In the genomic region with DNA sequence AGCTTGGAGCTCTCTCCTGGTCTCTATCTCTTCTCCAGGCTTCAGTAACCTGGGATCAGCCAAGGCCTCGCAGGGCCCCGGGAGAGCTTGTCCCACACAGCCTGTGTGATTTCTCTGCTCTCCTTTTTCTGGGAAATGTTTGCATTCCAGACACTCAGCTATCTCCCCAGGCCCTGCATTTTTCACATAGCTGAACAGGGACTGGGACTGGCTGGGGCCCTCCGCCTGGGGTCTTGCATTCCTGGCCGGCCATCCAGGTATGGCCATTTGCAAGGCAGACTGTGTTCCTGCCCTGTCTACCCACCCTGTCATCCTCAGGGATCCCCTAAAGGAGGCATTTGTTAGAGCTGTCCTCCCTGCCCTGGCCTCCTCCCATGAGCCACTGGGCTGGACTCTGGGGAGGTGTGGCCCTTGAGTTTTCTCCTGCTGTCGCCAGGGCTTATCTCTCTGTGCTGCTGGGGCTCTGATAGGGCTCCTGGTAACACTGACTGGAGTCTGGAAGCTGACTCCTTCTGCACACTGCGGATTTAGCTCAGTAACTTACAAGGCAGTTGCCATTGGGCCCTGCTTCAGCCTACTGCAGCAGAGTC, we compare ENCODE assay signal across 8 mouse cellular contexts. TPM values are rescaled to one million over a fixed set of nuclear protein-coding genes. Genes with fewer than 3 reads are reported as not detected.
DNase-seq lines count a peak whose midpoint lies in the region; ATAC-seq and TF ChIP-seq lines count a peak whose summit lies in the region.

No protein-coding gene starts in this region.

- H3K4me2 ChIP-seq in hindbrain, postnatal 0 days (ENCODE audit: low read depth, low read length), result no peak overlapping the region

- H3K27me3 ChIP-seq in hindbrain, embryonic 10.5 days (ENCODE audit: insufficient read depth, poor library complexity, severe bottlenecking), result peaks cover 11% of the 10 kb centered on the region
- H3K27me3 ChIP-seq in hindbrain, postnatal 0 days (ENCODE audit: insufficient read depth, low read length), result no peaks in the 10 kb centered on the region
- H3K27me3 ChIP-seq in liver, adult 2 months (ENCODE audit: control insufficient read depth, insufficient read depth, low read length), result no peaks in the 10 kb centered on the region

- peak; percentile 46 for DNase-seq in hindbrain, embryonic 10.5 days (ENCODE audit: low spot score)
- DNase-seq in hindbrain, postnatal 0 days (ENCODE audit: low spot score), result no peak
- DNase-seq in heart, postnatal 14 days, result peak; percentile 58 to 68
- DNase-seq in liver, adult 2 months (ENCODE audit: extremely low read depth, low read depth, low spot score), result peak; percentile 77
- DNase-seq in thymus, postnatal 10 days (ENCODE audit: low spot score in 2 of 2), result no peak
- no peak for DNase-seq in right cerebral cortex, postnatal 36 days (ENCODE audit: low spot score in 2 of 2)
- no peak for DNase-seq in cerebellum, postnatal 10 days

- H3K9ac ChIP-seq in hindbrain, postnatal 0 days (replicated peaks; ENCODE audit: low read length), result no peak overlapping the region
- 0 out of 2 replicates have a peak overlapping the region, but pooled peaks have one; percentile 12 for H3K9ac ChIP-seq in liver, adult 2 months (ENCODE audit: low read depth, low read length)

- H3K4me3 ChIP-seq in hindbrain, embryonic 10.5 days, result peak overlapping the region; percentile 1; the same call in 1 of the 2 replicates
- H3K4me3 ChIP-seq in hindbrain, postnatal 0 days (ENCODE audit: low read length), result no peak overlapping the region
- H3K4me3 ChIP-seq in liver, adult 2 months (ENCODE audit: insufficient read depth, low read depth, low read length), result no peak overlapping the region

- H3K4me1 ChIP-seq in hindbrain, embryonic 10.5 days (replicated peaks), result peaks cover 52% of the 10 kb centered on the region
- H3K4me1 ChIP-seq in hindbrain, postnatal 0 days (ENCODE audit: insufficient read depth, low read length), result no peaks in the 10 kb centered on the region
- peaks cover 32% of the 10 kb centered on the region for H3K4me1 ChIP-seq in liver, adult 2 months (ENCODE audit: control insufficient read depth, insufficient read depth, low read length)

- peak overlapping the region; percentile 79 for H3K27ac ChIP-seq in hindbrain, embryonic 10.5 days
- no peak overlapping the region for H3K27ac ChIP-seq in hindbrain, postnatal 0 days
- H3K27ac ChIP-seq in liver, adult 2 months (replicated peaks; ENCODE audit: insufficient read depth, low read depth, low read length), result peak overlapping the region; percentile 65

- peaks cover 5% of the 10 kb centered on the region; the same call in 1 of the 2 replicates for H3K79me2 ChIP-seq in liver, adult 2 months (ENCODE audit: control insufficient read depth, insufficient read depth, low read length)

- 20% methylated on average over 6 of the region's 6 CpGs for WGBS in hindbrain, embryonic 10.5 days
- WGBS in hindbrain, postnatal 0 days, result 34% methylated on average over 6 of the region's 6 CpGs
- 28% methylated on average over 6 of the region's 6 CpGs for WGBS in liver, adult 2 months

- ATAC-seq in hindbrain, postnatal 0 days, result no peak
- peak; percentile 63; the same call in 1 of the 2 replicates for ATAC-seq in common myeloid progenitor, adult 5-6 weeks (replicated peaks; ENCODE audit: low read depth, poor library complexity, severe bottlenecking)

- TF ChIP-seq CTCF in hindbrain, postnatal 0 days (IDR thresholded peaks at IDR 0.05; ENCODE audit: low read depth), result no peak
- no peak for TF ChIP-seq CTCF in liver, adult 2 months (IDR thresholded peaks at IDR 0.05; ENCODE audit: low read depth, low read length)

- peaks cover 5% of the 10 kb centered on the region; the same call in 1 of the 2 replicates for H3K9me3 ChIP-seq in hindbrain, embryonic 10.5 days
- no peaks in the 10 kb centered on the region for H3K9me3 ChIP-seq in hindbrain, postnatal 0 days (ENCODE audit: low read length)

- no peak for TF ChIP-seq POLR2A in liver, adult 2 months (IDR thresholded peaks at IDR 0.05; ENCODE audit: extremely low read depth, insufficient read depth, low read length)

- intact Hi-C loops in heart, postnatal 14 days (cut with DNase I), result no loop called here

- peaks cover 21% of the 10 kb centered on the region for H3K36me3 ChIP-seq in hindbrain, embryonic 10.5 days
- H3K36me3 ChIP-seq in hindbrain, postnatal 0 days (ENCODE audit: insufficient read depth, low read length), result no peaks in the 10 kb centered on the region
- peaks cover 8% of the 10 kb centered on the region; the same call in 1 of the 2 replicates for H3K36me3 ChIP-seq in liver, adult 2 months (ENCODE audit: control insufficient read depth, insufficient read depth, low read length)

RNA-seq across cellular contexts. Expression of a gene that starts 16.1 kb away (rescaled TPM):
- 0.19 and 0.21 TPM in 2 replicates for polyA plus RNA-seq in hindbrain, embryonic 10.5 days (2016; fragmentation: Nextera tagmentation; extraction: Ambion mirVana)
- total RNA-seq in hindbrain, postnatal 0 days (2014; rRNA removed), result 0.29 and 0.63 TPM in 2 replicates
- 0.20 and 0.45 TPM in 2 replicates for polyA plus RNA-seq in hindbrain, postnatal 0 days (2015; fragmentation: Nextera tagmentation; extraction: Ambion mirVana)
- 3.3 and 3.7 TPM in 2 replicates for total RNA-seq in common myeloid progenitor, adult 5-6 weeks (2017)
- total RNA-seq in heart, postnatal 14 days (2021), result under 1 TPM; 0.07 to 0.14 TPM
- 0.07 and 0.28 TPM in 2 replicates for total RNA-seq in liver, adult 2 months (2014; rRNA removed)
- 0.51 and 0.56 TPM in 2 replicates for polyA plus RNA-seq in liver, adult 2 months (2012; rRNA removed)

RNA-seq across cellular contexts. Expression of a gene that starts 18.2 kb away (rescaled TPM):
- polyA plus RNA-seq in hindbrain, embryonic 10.5 days (2016; fragmentation: Nextera tagmentation; extraction: Ambion mirVana), result 10.4 and 11.9 TPM in 2 replicates
- 1.6 and 2.1 TPM in 2 replicates for total RNA-seq in hindbrain, postnatal 0 days (2014; rRNA removed)
- polyA plus RNA-seq in hindbrain, postnatal 0 days (2015; fragmentation: Nextera tagmentation; extraction: Ambion mirVana), result 1.5 and 1.8 TPM in 2 replicates
- 3.8 and 6.2 TPM in 2 replicates for total RNA-seq in common myeloid progenitor, adult 5-6 weeks (2017)
- total RNA-seq in heart, postnatal 14 days (2021), result 10 to 100 TPM; 15.0 to 18.2 TPM
- total RNA-seq in liver, adult 2 months (2014; rRNA removed), result 15.8 and 17.2 TPM in 2 replicates
- 46.8 and 52.7 TPM in 2 replicates for polyA plus RNA-seq in liver, adult 2 months (2012; rRNA removed)

RNA-seq across cellular contexts. Expression of a gene that starts 27.5 kb away (rescaled TPM):
- 38.1 and 41.5 TPM in 2 replicates for polyA plus RNA-seq in hindbrain, embryonic 10.5 days (2016; fragmentation: Nextera tagmentation; extraction: Ambion mirVana)
- total RNA-seq in hindbrain, postnatal 0 days (2014; rRNA removed), result 22.5 and 34.6 TPM in 2 replicates
- polyA plus RNA-seq in hindbrain, postnatal 0 days (2015; fragmentation: Nextera tagmentation; extraction: Ambion mirVana), result 18.0 and 18.8 TPM in 2 replicates
- 12.2 and 22.2 TPM in 2 replicates for total RNA-seq in common myeloid progenitor, adult 5-6 weeks (2017)
- 10 to 100 TPM in 1 of 2 experiments, 1 to 10 TPM in 1; 8.7 to 12.1 TPM for total RNA-seq in heart, postnatal 14 days (2021)
- 4.0 and 5.8 TPM in 2 replicates for total RNA-seq in liver, adult 2 months (2014; rRNA removed)
- polyA plus RNA-seq in liver, adult 2 months (2012; rRNA removed), result 11.2 and 15.6 TPM in 2 replicates

RNA-seq across cellular contexts. Expression of a gene that starts 28.6 kb away (rescaled TPM):
- polyA plus RNA-seq in hindbrain, embryonic 10.5 days (2016; fragmentation: Nextera tagmentation; extraction: Ambion mirVana), result 19.0 and 21.5 TPM in 2 replicates
- 24.4 and 39.2 TPM in 2 replicates for total RNA-seq in hindbrain, postnatal 0 days (2014; rRNA removed)
- 7.7 and 8.0 TPM in 2 replicates for polyA plus RNA-seq in hindbrain, postnatal 0 days (2015; fragmentation: Nextera tagmentation; extraction: Ambion mirVana)
- total RNA-seq in common myeloid progenitor, adult 5-6 weeks (2017), result 2.8 and 5.8 TPM in 2 replicates
- total RNA-seq in heart, postnatal 14 days (2021), result 10 to 100 TPM; 54.0 to 54.9 TPM
- total RNA-seq in liver, adult 2 months (2014; rRNA removed), result 2.9 and 3.8 TPM in 2 replicates
- polyA plus RNA-seq in liver, adult 2 months (2012; rRNA removed), result 8.9 and 9.7 TPM in 2 replicates

RNA-seq across cellular contexts. Expression of a gene that starts 57.7 kb away (rescaled TPM):
- 1.4 and 4.2 TPM in 2 replicates for polyA plus RNA-seq in hindbrain, embryonic 10.5 days (2016; fragmentation: Nextera tagmentation; extraction: Ambion mirVana)
- total RNA-seq in hindbrain, postnatal 0 days (2014; rRNA removed), result 2.0 and 2.5 TPM in 2 replicates
- 2.7 and 3.7 TPM in 2 replicates for polyA plus RNA-seq in hindbrain, postnatal 0 days (2015; fragmentation: Nextera tagmentation; extraction: Ambion mirVana)
- 31.2 and 35.4 TPM in 2 replicates for total RNA-seq in common myeloid progenitor, adult 5-6 weeks (2017)
- total RNA-seq in heart, postnatal 14 days (2021), result 10 to 100 TPM; 19.6 to 20.4 TPM
- total RNA-seq in liver, adult 2 months (2014; rRNA removed), result 0.13 TPM in 1 of 2 replicates, not detected in the other
- polyA plus RNA-seq in liver, adult 2 months (2012; rRNA removed), result 0.14 and 0.38 TPM in 2 replicates

Comparison
In these comparisons a context has a peak if more than half of its experiments do, and no peak if none do; other contexts are left out.
1. DNase-seq: peak in hindbrain, embryonic 10.5 days (single experiment), heart, postnatal 14 days (2 of 2) and liver, adult 2 months (single experiment); none in hindbrain, postnatal 0 days (single experiment), thymus, postnatal 10 days (0 of 2), right cerebral cortex, postnatal 36 days (0 of 2) and cerebellum, postnatal 10 days (0 of 2).